ENCODE assay signal across 12 mouse cellular contexts in genomic region chr9:108110160-108110559, GRCm38 (mm10). TPM values are rescaled to one million over a fixed set of nuclear protein-coding genes. Genes with fewer than 3 reads are reported as not detected.
DNase-seq lines count a peak whose midpoint lies in the region; ATAC-seq lines count a peak whose summit lies in the region.
"Had no signal": no experiment of that assay in that cellular context is flagged by ENCODE, and none has a peak within 500 bp of the region (broad histone marks: within the 10 kb centered on the region; RNA-seq: fewer than 3 reads in every experiment).

No protein-coding gene starts in this region.

- H3K36me3 ChIP-seq in hindbrain, embryonic 10.5 days = peaks cover 80% of the 10 kb centered on the region
- H3K36me3 ChIP-seq in hindbrain, embryonic 12.5 days = peaks cover 61% of the 10 kb centered on the region
- no peaks in the 10 kb centered on the region for H3K36me3 ChIP-seq in limb, embryonic 13.5 days
- H3K36me3 ChIP-seq in stomach, embryonic 16.5 days (ENCODE audit: control insufficient read depth, insufficient read depth, low read length) = no peaks in the 10 kb centered on the region
- peaks cover 80% of the 10 kb centered on the region for H3K36me3 ChIP-seq in hindbrain, embryonic 14.5 days (replicated peaks; ENCODE audit: control insufficient read depth, insufficient read depth)

- peaks cover 74% of the 10 kb centered on the region for H3K27me3 ChIP-seq in hindbrain, embryonic 10.5 days (ENCODE audit: insufficient read depth, poor library complexity, severe bottlenecking)
- H3K27me3 ChIP-seq in hindbrain, embryonic 12.5 days = peaks cover 26% of the 10 kb centered on the region
- peaks cover 36% of the 10 kb centered on the region for H3K27me3 ChIP-seq in limb, embryonic 13.5 days
- peaks cover 4% of the 10 kb centered on the region; the same call in 1 of the 2 replicates for H3K27me3 ChIP-seq in stomach, embryonic 16.5 days (ENCODE audit: control insufficient read depth, insufficient read depth, low read length)
- H3K27me3 ChIP-seq in hindbrain, embryonic 14.5 days (ENCODE audit: control insufficient read depth, insufficient read depth, low read length) = no peaks in the 10 kb centered on the region

- 86% methylated on average over 16 of the region's 16 CpGs for WGBS in hindbrain, embryonic 10.5 days
- 84% methylated on average over 16 of the region's 16 CpGs for WGBS in hindbrain, embryonic 12.5 days
- 83% methylated on average over 16 of the region's 16 CpGs for WGBS in limb, embryonic 13.5 days
- WGBS in stomach, embryonic 16.5 days = 64% methylated on average over 16 of the region's 16 CpGs
- WGBS in hindbrain, embryonic 14.5 days = 88% methylated on average over 16 of the region's 16 CpGs

- H3K9me3 ChIP-seq in hindbrain, embryonic 10.5 days = no peaks in the 10 kb centered on the region
- H3K9me3 ChIP-seq in hindbrain, embryonic 12.5 days (replicated peaks) = no peaks in the 10 kb centered on the region
- no peaks in the 10 kb centered on the region for H3K9me3 ChIP-seq in limb, embryonic 13.5 days
- H3K9me3 ChIP-seq in stomach, embryonic 16.5 days (replicated peaks; ENCODE audit: control insufficient read depth, low read length) = no peaks in the 10 kb centered on the region; the same call in 1 of the 2 replicates
- no peaks in the 10 kb centered on the region for H3K9me3 ChIP-seq in hindbrain, embryonic 14.5 days (ENCODE audit: control insufficient read depth, low read length)

- no peak for ATAC-seq in hindbrain, embryonic 12.5 days (ENCODE audit: low FRiP score)
- no peak for ATAC-seq in limb, embryonic 13.5 days (ENCODE audit: low FRiP score, low read depth)
- no peak; the same call in 1 of the 2 replicates for ATAC-seq in stomach, embryonic 16.5 days (ENCODE audit: insufficient read depth, low FRiP score)
- no peak for ATAC-seq in hindbrain, embryonic 14.5 days (ENCODE audit: low FRiP score)

- H3K9ac ChIP-seq in hindbrain, embryonic 12.5 days = no peak overlapping the region
- peak overlapping the region; percentile 68; the same call in 1 of the 2 replicates for H3K9ac ChIP-seq in limb, embryonic 13.5 days
- H3K9ac ChIP-seq in stomach, embryonic 16.5 days (ENCODE audit: low read length) = peak overlapping the region; percentile 71
- H3K9ac ChIP-seq in hindbrain, embryonic 14.5 days = no peak overlapping the region

- 0 out of 2 replicates have a peak overlapping the region, but pooled peaks have one; percentile 76 for H3K27ac ChIP-seq in hindbrain, embryonic 10.5 days
- H3K27ac ChIP-seq in hindbrain, embryonic 12.5 days = no peak overlapping the region
- H3K27ac ChIP-seq in limb, embryonic 13.5 days = no peak overlapping the region
- H3K27ac ChIP-seq in stomach, embryonic 16.5 days (ENCODE audit: low read length) = peak overlapping the region; percentile 49
- H3K27ac ChIP-seq in hindbrain, embryonic 14.5 days = no peak overlapping the region
- H3K27ac ChIP-seq: gastrocnemius, adult 2 months had no signal

- H3K4me2 ChIP-seq in hindbrain, embryonic 12.5 days (replicated peaks) = no peak overlapping the region
- H3K4me2 ChIP-seq in limb, embryonic 13.5 days (replicated peaks) = no peak overlapping the region
- H3K4me2 ChIP-seq in stomach, embryonic 16.5 days (ENCODE audit: low read depth, low read length) = peak overlapping the region; percentile 62
- H3K4me2 ChIP-seq in hindbrain, embryonic 14.5 days (replicated peaks) = no peak overlapping the region

- H3K4me3 ChIP-seq in hindbrain, embryonic 10.5 days = no peak overlapping the region
- H3K4me3 ChIP-seq in hindbrain, embryonic 12.5 days = no peak overlapping the region
- no peak overlapping the region for H3K4me3 ChIP-seq in limb, embryonic 13.5 days
- H3K4me3 ChIP-seq in stomach, embryonic 16.5 days (replicated peaks; ENCODE audit: low read length) = peak overlapping the region; percentile 36
- no peak overlapping the region for H3K4me3 ChIP-seq in hindbrain, embryonic 14.5 days (replicated peaks; ENCODE audit: low read length)
- H3K4me3 ChIP-seq: erythroblast, embryonic 14.5 days had no signal

- H3K4me1 ChIP-seq in hindbrain, embryonic 10.5 days (replicated peaks) = peaks cover 48% of the 10 kb centered on the region
- peaks cover 16% of the 10 kb centered on the region for H3K4me1 ChIP-seq in hindbrain, embryonic 12.5 days
- H3K4me1 ChIP-seq in limb, embryonic 13.5 days = peaks cover 24% of the 10 kb centered on the region
- H3K4me1 ChIP-seq in stomach, embryonic 16.5 days (ENCODE audit: control insufficient read depth, insufficient read depth, low read length) = peaks cover 15% of the 10 kb centered on the region
- no peaks in the 10 kb centered on the region; the same call in 1 of the 2 replicates for H3K4me1 ChIP-seq in hindbrain, embryonic 14.5 days (replicated peaks; ENCODE audit: control insufficient read depth, insufficient read depth, low read length)

- DNase-seq in hindbrain, embryonic 10.5 days (ENCODE audit: low spot score) = no peak
- DNase-seq in urinary bladder, adult 18-20 months (ENCODE audit: low spot score in 2 of 2) = peak; percentile 35 to 58
- DNase-seq in urinary bladder, postnatal 10 days (ENCODE audit: low spot score) = no peak
- DNase-seq in hindbrain, embryonic 14.5 days (ENCODE audit: low spot score) = no peak
- DNase-seq in cerebellum, postnatal 14 days = no peak
- DNase-seq: gastrocnemius, adult 2 months; lung, adult 2 months had no signal

RNA-seq across cellular contexts. Expression of gene Apeh, which starts 15.8 kb away (rescaled TPM):
- polyA plus RNA-seq in hindbrain, embryonic 10.5 days (2016; fragmentation: Nextera tagmentation; extraction: Ambion mirVana) = 77.0 and 83.8 TPM in 2 replicates
- polyA plus RNA-seq in hindbrain, embryonic 12.5 days (2016; fragmentation: Nextera tagmentation; extraction: Ambion mirVana) = 54.3 and 58.6 TPM in 2 replicates
- 42.5 and 47.3 TPM in 2 replicates for polyA plus RNA-seq in limb, embryonic 13.5 days (2015; fragmentation: Nextera tagmentation; extraction: Ambion mirVana)
- 75.1 and 82.7 TPM in 2 replicates for polyA plus RNA-seq in stomach, embryonic 16.5 days (2015; fragmentation: Nextera tagmentation; extraction: Ambion mirVana)
- 44.8 and 48.7 TPM in 2 replicates for polyA plus RNA-seq in hindbrain, embryonic 14.5 days (2014; fragmentation: Nextera tagmentation; extraction: Ambion mirVana)

RNA-seq across cellular contexts. Expression of gene Rnf123, which starts 27.0 kb away (rescaled TPM):
- 36.6 and 39.1 TPM in 2 replicates for polyA plus RNA-seq in hindbrain, embryonic 10.5 days (2016; fragmentation: Nextera tagmentation; extraction: Ambion mirVana)
- 39.5 and 40.7 TPM in 2 replicates for polyA plus RNA-seq in hindbrain, embryonic 12.5 days (2016; fragmentation: Nextera tagmentation; extraction: Ambion mirVana)
- 31.2 and 35.2 TPM in 2 replicates for polyA plus RNA-seq in limb, embryonic 13.5 days (2015; fragmentation: Nextera tagmentation; extraction: Ambion mirVana)
- polyA plus RNA-seq in stomach, embryonic 16.5 days (2015; fragmentation: Nextera tagmentation; extraction: Ambion mirVana) = 31.2 and 32.8 TPM in 2 replicates
- polyA plus RNA-seq in hindbrain, embryonic 14.5 days (2014; fragmentation: Nextera tagmentation; extraction: Ambion mirVana) = 49.9 and 50.9 TPM in 2 replicates

RNA-seq across cellular contexts. Expression of gene Mst1, which starts 29.9 kb away (rescaled TPM):
- 0.34 and 0.39 TPM in 2 replicates for polyA plus RNA-seq in hindbrain, embryonic 10.5 days (2016; fragmentation: Nextera tagmentation; extraction: Ambion mirVana)
- polyA plus RNA-seq in hindbrain, embryonic 12.5 days (2016; fragmentation: Nextera tagmentation; extraction: Ambion mirVana) = 0.31 and 0.72 TPM in 2 replicates
- polyA plus RNA-seq in limb, embryonic 13.5 days (2015; fragmentation: Nextera tagmentation; extraction: Ambion mirVana) = 0.20 and 0.51 TPM in 2 replicates
- polyA plus RNA-seq in stomach, embryonic 16.5 days (2015; fragmentation: Nextera tagmentation; extraction: Ambion mirVana) = 7.8 and 8.7 TPM in 2 replicates
- polyA plus RNA-seq in hindbrain, embryonic 14.5 days (2014; fragmentation: Nextera tagmentation; extraction: Ambion mirVana) = not detected in 2 replicates
- polyA plus RNA-seq: hindbrain, postnatal 0 days had no signal

RNA-seq across cellular contexts. Expression of gene Amigo3, which starts 57.2 kb away (rescaled TPM):
- polyA plus RNA-seq in hindbrain, embryonic 10.5 days (2016; fragmentation: Nextera tagmentation; extraction: Ambion mirVana) = 2.4 and 3.4 TPM in 2 replicates
- 3.9 TPM in 2 replicates for polyA plus RNA-seq in hindbrain, embryonic 12.5 days (2016; fragmentation: Nextera tagmentation; extraction: Ambion mirVana)
- 3.1 and 4.4 TPM in 2 replicates for polyA plus RNA-seq in limb, embryonic 13.5 days (2015; fragmentation: Nextera tagmentation; extraction: Ambion mirVana)
- 3.9 and 4.5 TPM in 2 replicates for polyA plus RNA-seq in stomach, embryonic 16.5 days (2015; fragmentation: Nextera tagmentation; extraction: Ambion mirVana)
- 2.4 and 2.9 TPM in 2 replicates for polyA plus RNA-seq in hindbrain, embryonic 14.5 days (2014; fragmentation: Nextera tagmentation; extraction: Ambion mirVana)

Comparison
In these comparisons a context has a peak if more than half of its experiments do, and no peak if none do; other contexts are left out.
1. DNase-seq: peak in urinary bladder, adult 18-20 months (2 of 2); none in hindbrain, embryonic 10.5 days (single experiment), urinary bladder, postnatal 10 days (single experiment), hindbrain, embryonic 14.5 days (single experiment) and cerebellum, postnatal 14 days (0 of 2).
2. H3K27ac ChIP-seq: peak in hindbrain, embryonic 10.5 days (single experiment) and stomach, embryonic 16.5 days (single experiment); none in hindbrain, embryonic 12.5 days (single experiment), limb, embryonic 13.5 days (single experiment) and hindbrain, embryonic 14.5 days (single experiment).
3. H3K9ac ChIP-seq: peak in limb, embryonic 13.5 days (single experiment) and stomach, embryonic 16.5 days (single experiment); none in hindbrain, embryonic 12.5 days (single experiment) and hindbrain, embryonic 14.5 days (single experiment).